Mouse (Mus musculus) heart, embryonic 15.5 days (tissue): ENCODE measurements at regions not wholly inside any gene's neighbourhood (a gene's known extent, or its start where the extent isn't known, plus 50 kb on each side); places are given as distances from the start of the nearest gene placed in this dataset.

Source experiments
- ATAC-seq: fragments of 200-750 bp; cut with Nextera tagmentation; replicated peaks from 2 replicates; pipeline ENCODE4 v1.8.0; 2017; ENCODE audit warnings: low read depth, moderate TSS enrichment; ENCODE audit not compliant: insufficient number of reproducible peaks, insufficient read depth, low FRiP score
- H3K27ac ChIP-seq: fragments of 300-500 bp; sonication (generic); 2 replicates; pipeline ENCODE4 v1.5.1; 2015; ENCODE audit warnings: mild to moderate bottlenecking, inconsistent platforms
- H3K27me3 ChIP-seq: fragments of 300-500 bp; sonication (generic); 2 replicates; pipeline ENCODE4 v1.6.1; 2015; ENCODE audit warnings: inconsistent platforms
- H3K36me3 ChIP-seq: fragments of 300-500 bp; sonication (generic); 2 replicates; pipeline ENCODE4 v1.6.1; 2015; ENCODE audit warnings: mild to moderate bottlenecking, inconsistent platforms
- H3K4me1 ChIP-seq: fragments of 300-500 bp; sonication (generic); replicated peaks from 2 replicates; pipeline ENCODE4 v1.6.1; 2015; ENCODE audit warnings: inconsistent platforms
- H3K4me2 ChIP-seq: fragments of 300-500 bp; sonication (generic); 2 replicates; pipeline ENCODE4 v1.6.1; 2015; ENCODE audit warnings: inconsistent platforms, mild to moderate bottlenecking, moderate library complexity
- H3K4me3 ChIP-seq: fragments of 300-500 bp; sonication (generic); 2 replicates; pipeline ENCODE4 v1.5.1; 2015; ENCODE audit warnings: mild to moderate bottlenecking, inconsistent platforms
- H3K9ac ChIP-seq: fragments of 300-500 bp; sonication (generic); 2 replicates; pipeline ENCODE4 v1.6.1; 2015; ENCODE audit warnings: mild to moderate bottlenecking, inconsistent platforms
- H3K9me3 ChIP-seq: fragments of 300-500 bp; sonication (generic); replicated peaks from 2 replicates; pipeline ENCODE4 v1.6.1; 2016; ENCODE audit warnings: inconsistent platforms
- WGBS: fragments of 180-500 bp; shearing (Covaris S2); methylation state at CpG from one replicate; pipeline ENCODE4 v1.1.7; 2015; ENCODE audit warnings: mixed read lengths; 5-methylcytosine and 5-hydroxymethylcytosine counted together

DNA sequence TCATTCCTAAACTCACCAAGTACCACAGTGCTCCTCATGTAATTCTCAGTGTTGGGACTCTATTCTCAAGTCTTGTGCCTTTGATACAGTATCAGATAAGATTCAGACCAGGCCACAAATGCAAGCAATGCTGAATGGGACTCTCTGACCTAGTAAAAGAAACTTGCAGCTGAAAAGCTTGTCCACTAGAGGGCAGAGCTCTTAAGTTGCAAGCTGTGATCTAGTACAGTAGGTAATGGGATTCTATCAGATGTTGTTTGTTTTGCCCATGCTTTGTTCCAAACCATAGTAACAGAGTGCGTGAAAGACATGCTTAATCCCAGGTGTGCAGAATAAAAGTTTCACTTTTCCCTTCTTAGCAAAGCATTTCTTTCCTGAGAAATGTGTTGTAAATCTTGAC is 383.2 kb upstream of the Chrm2 start:
- Histone ChIP-seq H3K4me2 (no peak overlapping the region), H3K27ac (no peak overlapping the region), H3K9me3 (no peaks in the 10 kb centered on the region), H3K27me3 (no peaks in the 10 kb centered on the region), H3K4me3 (no peak overlapping the region), H3K4me1 (no peaks in the 10 kb centered on the region), H3K36me3 (no peaks in the 10 kb centered on the region), H3K9ac (no peak overlapping the region)
- 38% methylated on average over 1 of the region's 1 CpGs for WGBS
- no peak for ATAC-seq

DNA sequence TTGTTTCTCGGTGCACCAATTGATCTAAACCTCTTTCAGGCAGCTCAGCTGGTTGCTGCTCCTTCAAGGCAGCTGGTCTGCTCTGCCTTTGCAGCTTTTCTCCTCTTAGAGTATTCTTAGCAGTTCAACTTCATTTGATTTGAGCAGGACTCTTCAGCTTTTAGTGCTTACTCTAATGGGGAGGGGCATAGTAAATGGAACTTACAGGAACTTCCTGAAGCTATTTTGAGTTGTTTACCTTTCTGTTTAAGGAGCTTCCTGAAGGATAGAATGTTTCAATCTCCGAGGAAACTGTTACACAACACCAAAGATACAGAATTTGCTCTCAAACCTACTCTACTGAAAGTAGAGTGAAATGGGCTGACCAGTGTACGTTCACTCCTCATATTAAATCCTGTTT is 385.8 kb upstream of the Chrm2 start:
- Histone ChIP-seq H3K36me3 (no peaks in the 10 kb centered on the region), H3K4me1 (no peaks in the 10 kb centered on the region), H3K4me3 (no peak overlapping the region), H3K9ac (no peak overlapping the region), H3K9me3 (no peaks in the 10 kb centered on the region), H3K27me3 (no peaks in the 10 kb centered on the region), H3K27ac (no peak overlapping the region), H3K4me2 (no peak overlapping the region)
- WGBS = 55% methylated on average over 3 of the region's 3 CpGs
- ATAC-seq = no peak

GRCm38 (mm10) chr6:35988891-35989290 is 399.0 kb upstream of the Chrm2 start:
- peak overlapping the region; percentile 81 for H3K27ac ChIP-seq
- no peaks in the 10 kb centered on the region for H3K9me3 ChIP-seq
- no peak overlapping the region for H3K4me2 ChIP-seq
- no peak overlapping the region for H3K9ac ChIP-seq
- peak; percentile 89; the same call in 1 of the 2 replicates for ATAC-seq
- 27% methylated on average over 3 of the region's 3 CpGs for WGBS
- H3K36me3 ChIP-seq = no peaks in the 10 kb centered on the region
- H3K4me1 ChIP-seq = peaks cover 6% of the 10 kb centered on the region
- H3K4me3 ChIP-seq = no peak overlapping the region
- H3K27me3 ChIP-seq = no peaks in the 10 kb centered on the region

DNA sequence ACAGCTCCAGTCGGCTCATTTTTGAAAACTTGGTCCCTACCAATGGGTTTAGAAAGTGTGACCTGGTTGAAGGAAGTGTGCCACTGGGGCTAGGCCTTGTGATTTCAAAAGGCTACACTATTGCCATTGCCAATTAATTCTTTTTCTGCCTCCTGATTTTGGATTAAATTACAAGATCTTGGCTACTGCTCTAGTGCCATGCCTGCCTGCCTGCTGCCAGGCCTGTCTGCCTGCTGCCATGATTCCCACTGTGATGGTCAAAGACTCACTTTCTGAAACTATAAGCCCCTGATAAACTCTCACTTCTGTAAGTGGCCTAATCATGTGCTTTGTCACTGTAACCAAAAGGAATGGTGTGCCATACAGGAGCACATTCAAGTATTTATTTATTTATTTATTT is 400.4 kb upstream of the Mtpn start:
- H3K9ac ChIP-seq = no peak overlapping the region
- 83% methylated on average over 1 of the region's 1 CpGs for WGBS
- no peak for ATAC-seq

GRCm38 (mm10) chr6:35924189-35924588 is 384.5 kb upstream of the Mtpn start:
- no peak overlapping the region for H3K4me3 ChIP-seq
- H3K4me1 ChIP-seq = no peaks in the 10 kb centered on the region
- no peaks in the 10 kb centered on the region for H3K36me3 ChIP-seq
- no peak overlapping the region for H3K9ac ChIP-seq
- no peak for ATAC-seq
- no peaks in the 10 kb centered on the region for H3K9me3 ChIP-seq
- H3K27ac ChIP-seq = no peak overlapping the region
- H3K4me2 ChIP-seq = no peak overlapping the region
- no peaks in the 10 kb centered on the region for H3K27me3 ChIP-seq

More for the DNA sequence above, 400.4 kb upstream of the Mtpn start:
- Histone ChIP-seq H3K27ac (no peak overlapping the region), H3K9me3 (no peaks in the 10 kb centered on the region), H3K4me1 (no peaks in the 10 kb centered on the region), H3K4me2 (no peak overlapping the region), H3K36me3 (no peaks in the 10 kb centered on the region), H3K4me3 (no peak overlapping the region), H3K27me3 (no peaks in the 10 kb centered on the region)

DNA sequence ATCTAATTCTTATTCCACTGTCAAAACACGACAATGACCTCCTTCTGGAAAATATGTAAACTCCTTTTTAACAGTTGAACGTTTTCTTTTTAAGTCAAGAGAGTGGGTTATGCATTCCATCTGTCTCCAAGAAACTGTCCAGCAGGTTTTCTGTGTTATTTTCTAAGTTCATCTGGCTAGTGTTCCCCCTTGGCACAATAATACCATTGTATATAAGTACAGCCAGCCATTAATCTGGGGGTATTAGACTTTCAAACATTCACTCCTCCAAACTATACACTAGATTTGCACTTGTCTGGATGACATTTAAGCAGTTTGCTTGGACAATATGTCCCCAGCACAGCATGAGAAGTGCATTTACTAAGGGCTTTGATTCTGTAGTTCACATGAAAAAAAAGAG is 358.3 kb upstream of the Mtpn start:
- WGBS = 41% methylated on average over 2 of the region's 2 CpGs
- H3K4me1 ChIP-seq = no peaks in the 10 kb centered on the region

GRCm38 (mm10) chr6:35895692-35896091 is 356.0 kb upstream of the Mtpn start:
- Histone ChIP-seq H3K4me3 (no peak overlapping the region), H3K27ac (no peak overlapping the region)
- WGBS = 80% methylated on average over 2 of the region's 2 CpGs

More for the DNA sequence above, 358.3 kb upstream of the Mtpn start:
- H3K9me3 ChIP-seq = no peaks in the 10 kb centered on the region
- H3K27ac ChIP-seq = no peak overlapping the region
- no peaks in the 10 kb centered on the region for H3K36me3 ChIP-seq
- no peak overlapping the region for H3K4me2 ChIP-seq
- ATAC-seq = no peak
- no peaks in the 10 kb centered on the region for H3K27me3 ChIP-seq
- no peak overlapping the region for H3K9ac ChIP-seq
- no peak overlapping the region for H3K4me3 ChIP-seq

GRCm38 (mm10) chr6:35874671-35875070 is 335.0 kb upstream of the Mtpn start:
- 84% methylated on average over 6 of the region's 6 CpGs for WGBS
- Histone ChIP-seq H3K36me3 (no peaks in the 10 kb centered on the region), H3K4me1 (no peaks in the 10 kb centered on the region), H3K9me3 (no peaks in the 10 kb centered on the region), H3K4me3 (no peak overlapping the region), H3K4me2 (no peak overlapping the region), H3K27me3 (no peaks in the 10 kb centered on the region), H3K9ac (no peak overlapping the region), H3K27ac (no peak overlapping the region)
- ATAC-seq = no peak

More at GRCm38 (mm10) chr6:35895692-35896091, 356.0 kb upstream of the Mtpn start:
- Histone ChIP-seq H3K9ac (no peak overlapping the region), H3K36me3 (no peaks in the 10 kb centered on the region), H3K4me1 (no peaks in the 10 kb centered on the region), H3K4me2 (no peak overlapping the region), H3K27me3 (no peaks in the 10 kb centered on the region), H3K9me3 (no peaks in the 10 kb centered on the region)
- ATAC-seq = no peak

DNA sequence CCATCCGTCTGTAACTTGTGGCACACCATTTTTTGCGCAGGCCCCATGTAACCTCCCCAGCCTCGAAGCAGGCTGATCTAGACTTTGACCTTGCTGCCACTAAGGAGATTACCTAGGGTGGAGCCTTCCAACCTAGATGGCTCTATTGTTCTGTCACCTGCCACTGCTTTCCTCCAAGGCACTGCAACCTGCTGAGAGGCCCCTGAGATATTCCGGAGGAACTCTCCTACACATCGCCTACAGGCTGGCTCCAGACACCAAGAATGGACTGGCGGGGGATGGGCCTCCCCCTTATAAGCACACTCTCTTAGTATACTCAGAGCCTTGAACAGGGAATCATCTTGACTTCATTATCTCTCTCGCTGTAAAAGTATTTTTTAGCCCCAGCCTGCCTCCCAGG is 331.7 kb upstream of the Mtpn start:
- Histone ChIP-seq H3K4me3 (no peak overlapping the region), H3K36me3 (no peaks in the 10 kb centered on the region), H3K9ac (no peak overlapping the region), H3K27me3 (no peaks in the 10 kb centered on the region), H3K4me2 (no peak overlapping the region), H3K27ac (no peak overlapping the region), H3K9me3 (no peaks in the 10 kb centered on the region), H3K4me1 (no peaks in the 10 kb centered on the region)
- WGBS = 66% methylated on average over 7 of the region's 7 CpGs
- no peak for ATAC-seq

DNA sequence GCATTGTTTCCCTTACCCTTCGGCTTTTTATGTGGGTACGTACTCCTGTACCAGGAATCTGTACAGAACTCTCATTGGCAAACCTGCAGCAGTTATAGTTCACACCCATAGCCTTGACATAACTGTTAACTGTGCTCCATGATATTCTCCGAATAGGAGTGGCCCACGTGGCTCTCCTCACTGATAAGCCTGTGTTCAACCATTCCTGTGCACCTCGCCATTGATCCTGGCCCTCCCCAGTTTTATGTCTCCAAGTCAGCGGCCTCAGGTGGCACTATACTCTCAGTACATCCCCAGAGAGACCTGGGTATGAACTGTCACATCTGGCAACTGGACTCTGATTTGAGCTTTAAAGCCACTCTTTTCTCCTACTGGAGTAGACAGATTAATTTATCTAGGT is 324.5 kb upstream of the Mtpn start:
- H3K36me3 ChIP-seq = no peaks in the 10 kb centered on the region
- no peak overlapping the region for H3K4me3 ChIP-seq
- no peak overlapping the region for H3K27ac ChIP-seq
- no peak for ATAC-seq
- 72% methylated on average over 6 of the region's 6 CpGs for WGBS
- no peak overlapping the region for H3K9ac ChIP-seq
- H3K4me2 ChIP-seq = no peak overlapping the region
- H3K27me3 ChIP-seq = no peaks in the 10 kb centered on the region
- no peaks in the 10 kb centered on the region for H3K9me3 ChIP-seq
- H3K4me1 ChIP-seq = no peaks in the 10 kb centered on the region

DNA sequence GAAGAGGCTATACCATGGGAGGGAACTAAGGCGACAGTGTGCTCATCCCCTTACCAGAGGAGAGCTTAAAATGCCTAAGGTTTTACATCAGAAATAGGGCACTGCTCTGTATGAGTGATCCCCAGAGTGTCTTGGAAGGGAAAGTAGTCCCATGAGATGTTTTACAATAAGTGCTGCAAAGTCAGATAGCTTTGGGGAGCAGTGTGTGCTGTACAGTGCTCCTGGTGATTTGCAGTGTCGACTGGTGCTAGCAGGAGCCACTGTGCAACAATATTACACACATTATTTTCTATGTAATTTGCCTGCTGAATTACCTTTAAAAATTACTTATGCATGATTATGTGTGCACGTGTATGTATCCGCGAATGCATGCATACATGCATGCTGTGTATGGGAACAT is 314.3 kb upstream of the Mtpn start:
- H3K4me2 ChIP-seq = no peak overlapping the region
- ATAC-seq = no peak
- H3K4me1 ChIP-seq = no peaks in the 10 kb centered on the region
- no peak overlapping the region for H3K4me3 ChIP-seq
- H3K9ac ChIP-seq = no peak overlapping the region
- no peaks in the 10 kb centered on the region for H3K27me3 ChIP-seq
- no peaks in the 10 kb centered on the region for H3K36me3 ChIP-seq
- no peaks in the 10 kb centered on the region for H3K9me3 ChIP-seq
- WGBS = 85% methylated on average over 5 of the region's 5 CpGs
- H3K27ac ChIP-seq = no peak overlapping the region

DNA sequence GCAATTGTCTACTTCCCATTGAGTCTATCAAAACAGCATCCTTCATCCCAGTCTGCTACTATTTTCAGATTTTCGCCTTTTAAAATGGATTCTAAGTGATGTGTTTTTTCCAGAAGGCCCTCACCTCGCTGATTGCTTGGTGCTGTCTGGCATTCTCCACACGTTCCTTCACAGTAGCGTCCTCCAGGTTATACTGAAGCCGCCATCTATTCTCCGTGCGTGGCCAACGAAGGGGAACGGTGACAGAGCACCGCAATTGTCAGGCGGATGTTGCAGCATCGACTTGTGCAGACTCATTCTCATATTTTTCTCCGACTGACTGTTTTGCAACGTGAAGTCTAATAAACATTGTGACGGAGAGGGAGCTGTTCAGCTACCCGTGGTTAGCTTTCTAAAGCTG is 277.0 kb upstream of the Mtpn start:
- no peaks in the 10 kb centered on the region for H3K27me3 ChIP-seq
- H3K4me2 ChIP-seq = no peak overlapping the region
- no peak overlapping the region for H3K4me3 ChIP-seq
- no peak overlapping the region for H3K27ac ChIP-seq
- H3K9ac ChIP-seq = no peak overlapping the region
- H3K9me3 ChIP-seq = no peaks in the 10 kb centered on the region
- no peaks in the 10 kb centered on the region for H3K36me3 ChIP-seq
- 82% methylated on average over 16 of the region's 16 CpGs for WGBS
- no peak for ATAC-seq
- H3K4me1 ChIP-seq = no peaks in the 10 kb centered on the region

DNA sequence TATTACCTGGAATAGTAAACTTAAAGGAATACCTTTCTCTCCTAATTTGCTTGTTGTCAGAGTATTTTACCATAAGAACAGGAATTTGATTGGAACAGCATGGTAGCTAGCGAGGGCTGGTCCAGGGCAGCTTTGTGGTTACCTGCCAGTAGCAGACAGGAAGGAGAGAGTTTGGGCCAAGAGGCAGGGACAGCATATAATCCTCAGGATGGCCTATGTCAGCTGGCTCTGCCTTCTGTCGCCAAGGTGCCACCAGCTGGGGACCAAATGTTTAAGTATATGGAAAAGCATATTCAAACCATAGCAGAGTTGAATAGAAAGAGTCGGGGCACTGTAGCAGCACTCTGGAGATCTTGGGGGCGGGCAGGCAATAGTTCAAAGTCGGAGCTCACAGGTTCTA is 274.8 kb upstream of the Mtpn start:
- ATAC-seq = no peak
- 75% methylated on average over 5 of the region's 5 CpGs for WGBS
- H3K9me3 ChIP-seq = no peaks in the 10 kb centered on the region

More for the DNA sequence above, 274.8 kb upstream of the Mtpn start:
- no peak overlapping the region for H3K4me3 ChIP-seq
- no peaks in the 10 kb centered on the region for H3K4me1 ChIP-seq
- H3K4me2 ChIP-seq = no peak overlapping the region
- no peak overlapping the region for H3K27ac ChIP-seq
- no peak overlapping the region for H3K9ac ChIP-seq
- no peaks in the 10 kb centered on the region for H3K27me3 ChIP-seq
- H3K36me3 ChIP-seq = no peaks in the 10 kb centered on the region
